Mouse (Mus musculus): ENCODE data around the gene Kif27. TPM values are rescaled to one million over a fixed set of nuclear protein-coding genes. Genes with fewer than 3 reads are reported as not detected.
A peak's percentile ranks its signal among the peaks of the same experiment; 100 is the strongest.

Kif27 gene
- polyA plus RNA-seq, 1 experiment, result 0.02 TPM

DNA sequence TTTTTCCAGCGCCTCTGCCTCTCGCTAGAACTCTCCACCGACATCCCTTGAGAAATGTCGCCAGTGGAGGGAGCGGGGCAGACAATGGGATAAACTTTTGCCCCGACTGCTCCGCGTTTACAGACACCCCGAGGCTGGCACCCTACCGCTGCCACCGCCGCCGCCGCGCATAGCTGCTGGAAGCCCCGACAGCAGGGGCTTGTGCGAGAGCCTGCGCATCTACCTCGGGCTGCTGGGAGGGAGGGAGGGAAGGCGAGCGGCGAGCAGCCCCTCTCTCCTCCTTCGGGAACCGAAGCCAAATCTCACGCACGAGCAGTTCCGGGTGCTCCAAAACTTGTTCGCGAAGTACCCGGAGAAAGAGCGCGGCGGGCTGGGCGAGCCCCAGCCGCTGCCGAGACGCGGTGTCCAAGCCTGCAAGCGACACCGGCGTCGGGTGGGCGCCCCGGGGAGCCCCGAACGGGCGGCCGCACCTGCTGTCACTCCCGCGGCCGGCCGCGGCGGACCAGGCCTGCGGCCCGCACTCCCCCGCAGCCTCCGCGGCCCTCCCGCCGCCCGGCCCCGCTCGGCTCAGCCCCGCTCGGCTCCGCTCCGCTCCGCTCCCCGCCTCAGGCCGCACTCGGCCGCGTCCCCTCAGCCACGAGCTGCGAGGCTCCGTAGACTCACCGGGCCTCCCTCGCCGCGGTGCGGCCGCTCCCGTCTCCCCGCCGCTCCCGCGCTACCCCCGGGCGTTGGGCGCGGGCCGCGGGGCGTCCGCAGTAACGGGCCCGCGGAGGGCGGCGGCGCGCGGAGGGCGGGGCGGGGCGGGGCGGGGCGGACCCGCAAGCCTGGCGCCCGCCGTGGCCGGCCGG is 85.3 kb downstream of the Kif27 start:
- Histone ChIP-seq H3K4me3 (ENCODE audit: extremely low read depth, insufficient read depth, insufficient read length) (peak overlapping the region; percentile 69), H3K27me3 (ENCODE audit: control insufficient read depth, insufficient read depth, low read length) (peaks cover 19% of the 10 kb centered on the region), H3K36me3 (ENCODE audit: control insufficient read depth, insufficient read depth, low read length) (no peaks in the 10 kb centered on the region), H3K27ac (ENCODE audit: insufficient read depth, low read length) (no peak overlapping the region), H3K4me1 (ENCODE audit: control insufficient read depth, insufficient read depth, insufficient read length) (no peaks in the 10 kb centered on the region; the same call in none of the 2 replicates)
- no peak for DNase-seq (ENCODE audit: low read depth in 1 of 2, low spot score in 2 of 2)
- TF ChIP-seq CTCF (IDR thresholded peaks at IDR 0.05; ENCODE audit: extremely low read depth, insufficient read depth, insufficient read length, insufficient replicate concordance) (no peak), POLR2A (IDR thresholded peaks at IDR 0.05; ENCODE audit: low read depth, low read length) (no peak)
- WGBS, result 1% methylated on average over 88 of the region's 115 CpGs

DNA sequence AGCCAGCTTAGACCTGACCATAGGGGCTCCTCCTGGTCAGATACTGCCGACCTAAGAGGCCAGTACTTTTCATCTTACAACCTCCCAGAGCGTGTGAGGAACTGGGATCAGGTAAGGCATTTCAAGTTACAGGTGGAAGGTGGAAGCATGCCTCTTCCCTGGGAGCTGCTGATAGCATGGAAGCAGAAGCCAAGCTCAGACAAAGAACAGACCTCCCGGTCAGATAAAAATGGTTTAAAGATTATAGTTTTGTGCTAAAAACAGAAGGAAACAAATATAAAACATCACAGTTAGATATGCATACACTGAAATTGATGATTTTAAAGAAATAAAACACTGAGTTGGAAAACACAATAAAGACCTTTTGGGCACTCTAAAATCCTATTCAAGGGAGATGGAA is 92.1 kb downstream of the Kif27 start:
- H3K36me3 ChIP-seq (ENCODE audit: control insufficient read depth, insufficient read depth, low read length), result no peaks in the 10 kb centered on the region
- 88% methylated on average over 3 of the region's 3 CpGs for WGBS
- H3K4me3 ChIP-seq (ENCODE audit: extremely low read depth, insufficient read depth, insufficient read length), result no peak overlapping the region
- no peak for DNase-seq (ENCODE audit: low read depth in 1 of 2, low spot score in 2 of 2)
- no peak overlapping the region for H3K27ac ChIP-seq (ENCODE audit: insufficient read depth, low read length)
- no peaks in the 10 kb centered on the region for H3K27me3 ChIP-seq (ENCODE audit: control insufficient read depth, insufficient read depth, low read length)
- TF ChIP-seq POLR2A (IDR thresholded peaks at IDR 0.05; ENCODE audit: low read depth, low read length) (no peak), CTCF (IDR thresholded peaks at IDR 0.05; ENCODE audit: extremely low read depth, insufficient read depth, insufficient read length, insufficient replicate concordance) (no peak)
- no peaks in the 10 kb centered on the region for H3K4me1 ChIP-seq (ENCODE audit: control insufficient read depth, insufficient read depth, insufficient read length)

GRCm38 (mm10) chr13:58263546-58263945 is 95.4 kb downstream of the Kif27 start:
- Histone ChIP-seq H3K4me1 (ENCODE audit: control insufficient read depth, insufficient read depth, insufficient read length) (no peaks in the 10 kb centered on the region), H3K27ac (ENCODE audit: insufficient read depth, low read length) (no peak overlapping the region), H3K36me3 (ENCODE audit: control insufficient read depth, insufficient read depth, low read length) (no peaks in the 10 kb centered on the region), H3K27me3 (ENCODE audit: control insufficient read depth, insufficient read depth, low read length) (no peaks in the 10 kb centered on the region), H3K4me3 (ENCODE audit: extremely low read depth, insufficient read depth, insufficient read length) (no peak overlapping the region)
- WGBS, result 85% methylated on average over 8 of the region's 8 CpGs
- DNase-seq (ENCODE audit: low read depth in 1 of 2, low spot score in 2 of 2), result no peak
- no peak for TF ChIP-seq POLR2A (IDR thresholded peaks at IDR 0.05; ENCODE audit: low read depth, low read length)
- TF ChIP-seq CTCF (IDR thresholded peaks at IDR 0.05; ENCODE audit: extremely low read depth, insufficient read depth, insufficient read length, insufficient replicate concordance), result no peak

DNA sequence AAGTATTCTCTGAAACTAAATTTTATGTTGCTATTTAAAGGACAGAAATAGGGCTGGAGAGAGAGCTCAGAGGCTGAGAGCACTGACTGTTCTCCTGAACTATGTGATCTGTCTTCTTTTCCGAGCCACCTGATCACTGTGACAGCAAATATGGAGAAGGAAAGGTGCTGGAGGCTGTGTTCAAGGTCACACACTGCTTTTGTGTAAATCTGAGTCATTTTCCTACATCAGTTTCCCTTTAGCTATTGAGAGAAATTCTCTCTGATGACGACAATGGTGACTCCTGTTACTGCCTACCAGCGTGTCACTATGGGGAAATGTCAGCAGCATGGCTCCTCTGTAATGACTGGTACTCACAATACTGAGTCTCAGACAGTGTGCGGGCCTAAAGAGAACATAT is 97.2 kb downstream of the Kif27 start:
- H3K27me3 ChIP-seq (ENCODE audit: control insufficient read depth, insufficient read depth, low read length), result no peaks in the 10 kb centered on the region
- H3K4me1 ChIP-seq (ENCODE audit: control insufficient read depth, insufficient read depth, insufficient read length), result no peaks in the 10 kb centered on the region
- no peaks in the 10 kb centered on the region for H3K36me3 ChIP-seq (ENCODE audit: control insufficient read depth, insufficient read depth, low read length)
- TF ChIP-seq CTCF (IDR thresholded peaks at IDR 0.05; ENCODE audit: extremely low read depth, insufficient read depth, insufficient read length, insufficient replicate concordance), result no peak
- no peak for TF ChIP-seq POLR2A (IDR thresholded peaks at IDR 0.05; ENCODE audit: low read depth, low read length)
- no peak for DNase-seq (ENCODE audit: low read depth in 1 of 2, low spot score in 2 of 2)
- WGBS, result 88% methylated on average over 4 of the region's 4 CpGs
- H3K27ac ChIP-seq (ENCODE audit: insufficient read depth, low read length), result no peak overlapping the region
- no peak overlapping the region for H3K4me3 ChIP-seq (ENCODE audit: extremely low read depth, insufficient read depth, insufficient read length)

GRCm38 (mm10) chr13:58253268-58253667 is 105.7 kb downstream of the Kif27 start:
- DNase-seq (ENCODE audit: low read depth in 1 of 2, low spot score in 2 of 2), result no peak
- 84% methylated on average over 1 of the region's 1 CpGs for WGBS
- no peak for TF ChIP-seq CTCF (IDR thresholded peaks at IDR 0.05; ENCODE audit: extremely low read depth, insufficient read depth, insufficient read length, insufficient replicate concordance)
- no peak for TF ChIP-seq POLR2A (IDR thresholded peaks at IDR 0.05; ENCODE audit: low read depth, low read length)

DNA sequence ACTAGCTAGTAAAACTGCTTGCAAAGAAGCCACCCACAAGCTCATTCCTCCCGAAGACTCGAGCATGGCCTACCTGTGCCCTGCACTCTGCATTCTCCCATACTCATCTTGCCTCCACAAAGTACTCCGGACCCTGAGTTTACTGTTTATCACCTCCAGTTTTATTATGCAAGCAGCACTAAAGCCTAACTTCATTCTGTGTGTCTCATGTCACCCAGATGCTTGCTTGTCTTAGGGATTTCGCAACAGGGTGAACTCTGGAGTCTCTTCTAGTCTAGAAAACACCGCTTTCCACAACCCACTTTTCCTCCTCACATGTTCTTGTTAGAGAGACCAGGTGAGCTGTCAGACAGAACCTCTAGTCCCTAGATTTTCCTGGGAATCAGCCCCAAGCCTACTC is 110.0 kb downstream of the Kif27 start:
- no peak overlapping the region for H3K4me3 ChIP-seq (ENCODE audit: extremely low read depth, insufficient read depth, insufficient read length)
- no peak overlapping the region for H3K27ac ChIP-seq (ENCODE audit: insufficient read depth, low read length)
- no peak for TF ChIP-seq POLR2A (IDR thresholded peaks at IDR 0.05; ENCODE audit: low read depth, low read length)
- no peak for DNase-seq (ENCODE audit: low read depth in 1 of 2, low spot score in 2 of 2)
- H3K36me3 ChIP-seq (ENCODE audit: control insufficient read depth, insufficient read depth, low read length), result no peaks in the 10 kb centered on the region
- H3K27me3 ChIP-seq (ENCODE audit: control insufficient read depth, insufficient read depth, low read length), result no peaks in the 10 kb centered on the region
- WGBS, result 95% methylated on average over 5 of the region's 5 CpGs
- peaks cover 4% of the 10 kb centered on the region; the same call in 1 of the 2 replicates for H3K4me1 ChIP-seq (ENCODE audit: control insufficient read depth, insufficient read depth, insufficient read length)

More at GRCm38 (mm10) chr13:58253268-58253667, 105.7 kb downstream of the Kif27 start:
- Histone ChIP-seq H3K27ac (ENCODE audit: insufficient read depth, low read length) (no peak overlapping the region), H3K4me3 (ENCODE audit: extremely low read depth, insufficient read depth, insufficient read length) (no peak overlapping the region), H3K36me3 (ENCODE audit: control insufficient read depth, insufficient read depth, low read length) (no peaks in the 10 kb centered on the region), H3K27me3 (ENCODE audit: control insufficient read depth, insufficient read depth, low read length) (no peaks in the 10 kb centered on the region), H3K4me1 (ENCODE audit: control insufficient read depth, insufficient read depth, insufficient read length) (no peaks in the 10 kb centered on the region)

Other genes with a start within 250 kb of the Kif27 start
- gene Klhl3, start 245.5 kb downstream of the Kif27 start, polyA plus RNA-seq (2012; rRNA removed), result 0.86 and 0.90 TPM in 2 replicates
- gene Hnrnpa0, start 230.6 kb downstream of the Kif27 start, polyA plus RNA-seq (2012; rRNA removed), result 94.2 and 155 TPM in 2 replicates
- gene Idnk, start 201.5 kb downstream of the Kif27 start, polyA plus RNA-seq (2012; rRNA removed), result 22.6 and 24.7 TPM in 2 replicates
- gene Ubqln1, start 143.5 kb downstream of the Kif27 start, polyA plus RNA-seq (2012; rRNA removed), result 75.4 and 94.8 TPM in 2 replicates
- 1.5 and 2.2 TPM in 2 replicates for gene Gkap1, start 83.4 kb downstream of the Kif27 start, polyA plus RNA-seq (2012; rRNA removed)
- gene 2210016F16Rik, start 26.1 kb upstream of the Kif27 start, polyA plus RNA-seq (2012; rRNA removed), result 14.4 and 23.1 TPM in 2 replicates
- 9.4 and 10.9 TPM in 2 replicates for gene Rmi1, start 43.1 kb upstream of the Kif27 start, polyA plus RNA-seq (2012; rRNA removed)
- gene Hnrnpk, start 44.2 kb upstream of the Kif27 start, polyA plus RNA-seq (2012; rRNA removed), result 163 and 210 TPM in 2 replicates